Mouse (Mus musculus) ES-E14 (cell line): ENCODE results near the gene Fam178b. TPM values are rescaled to one million over a fixed set of nuclear protein-coding genes. Genes with fewer than 3 reads are reported as not detected.

Source experiments
- DNase-seq: peaks from one replicate; pipeline ENCODE4 v3.0.0-alpha.2; 2013; ENCODE audit warnings: low read depth, low spot score
- H3K27ac ChIP-seq: 2 replicates; pipeline ENCODE4 v1.5.1; 2012; ENCODE audit warnings: low read depth, mild to moderate bottlenecking, low read length, moderate library complexity, mixed read lengths; ENCODE audit not compliant: poor library complexity, insufficient read depth, severe bottlenecking
- H3K36me3 ChIP-seq: 2 replicates; pipeline ENCODE4 v1.6.1; 2012; ENCODE audit warnings: mild to moderate bottlenecking, low read length, moderate library complexity, mixed read lengths; ENCODE audit not compliant: control insufficient read depth, poor library complexity, insufficient read depth, severe bottlenecking
- H3K4me1 ChIP-seq, 2 experiments: fragments of 150-350 bp in 1 of 2; sonication (generic) in 1 of 2; 2 replicates each; pipeline ENCODE4 v1.6.1; 2012; ENCODE audit warnings: low read length in 2 of 2, mild to moderate bottlenecking in 1 of 2, mixed read lengths in 1 of 2; ENCODE audit not compliant: control insufficient read depth in 2 of 2, insufficient read depth in 2 of 2, poor library complexity in 1 of 2
- H3K4me3 ChIP-seq, 2 experiments: fragments of 150-350 bp in 1 of 2; sonication (generic) in 1 of 2; 2 replicates each; pipeline ENCODE4 v1.5.1; 2012; ENCODE audit warnings: low read length in 2 of 2, low read depth in 1 of 2, mild to moderate bottlenecking in 1 of 2, mixed read lengths in 1 of 2; ENCODE audit not compliant: insufficient read depth in 1 of 2, poor library complexity in 1 of 2, severe bottlenecking in 1 of 2
- H3K9ac ChIP-seq: 2 replicates; pipeline ENCODE4 v1.6.1; 2012; ENCODE audit warnings: low read depth, mild to moderate bottlenecking, low read length, mixed read lengths; ENCODE audit not compliant: poor library complexity, insufficient read depth, severe bottlenecking
- H3K9me3 ChIP-seq: fragments of 150-350 bp; sonication (generic); 2 replicates; pipeline ENCODE4 v1.6.1; 2012; ENCODE audit warnings: low read depth, mild to moderate bottlenecking, low read length; ENCODE audit not compliant: control insufficient read depth, insufficient read depth
- CHD2 ChIP-seq: IDR thresholded peaks from 2 replicates; pipeline ENCODE4 v1.6.1; 2014; ENCODE audit warnings: mild to moderate bottlenecking, low read depth, low read length, inconsistent platforms
- HCFC1 ChIP-seq: IDR thresholded peaks from 2 replicates; pipeline ENCODE4 v1.6.1; 2012; ENCODE audit warnings: low read length, inconsistent platforms, borderline replicate concordance; ENCODE audit not compliant: insufficient read depth
- MAFK ChIP-seq: IDR thresholded peaks from 2 replicates; pipeline ENCODE4 v1.6.1; 2014; ENCODE audit warnings: mild to moderate bottlenecking, low read depth, low read length, inconsistent platforms; ENCODE audit not compliant: insufficient read depth
- ZC3H11A ChIP-seq: IDR thresholded peaks from 2 replicates; pipeline ENCODE4 v1.6.1; 2012; ENCODE audit warnings: low read depth, mild to moderate bottlenecking, inconsistent platforms, low read length, borderline replicate concordance
- ZNF384 ChIP-seq: IDR thresholded peaks from 2 replicates; pipeline ENCODE4 v1.6.1; 2012; ENCODE audit warnings: low read depth, low read length, inconsistent platforms
- in situ Hi-C, 2 experiments: fragments of 600-800 bp; cut with MboI; formaldehyde crosslinking; loops; one replicate each; pipeline ENCODE4 v1.15.1; 2025; ENCODE audit warnings: low sequenced_read_pairs in 2 of 2, inconsistent platforms in 1 of 2; ENCODE audit not compliant: unreplicated experiment in 2 of 2
- total RNA-seq: library from RNA; depleted of rRNA; stranded (reverse); fragments of 300-350 nt; gene quantifications from 2 replicates; pipeline ENCODE4 v1.2.3, GENCODE M21; 2012

Fam178b gene
- total RNA-seq, 1 experiment = 8.0 TPM

- H3K9me3 ChIP-seq = no peaks in the 10 kb centered on the region
- no peak overlapping the region for H3K9ac ChIP-seq
- in situ Hi-C loops = no loop called here
- TF ChIP-seq MAFK = no peak
- no peak for TF ChIP-seq ZNF384
- TF ChIP-seq CHD2 = no peak
- no peak for TF ChIP-seq ZC3H11A
- TF ChIP-seq HCFC1 = no peak
- peaks cover 2 to 20% of the 10 kb centered on the region in 2 experiments; a peak in 2 of 4 replicates for H3K4me1 ChIP-seq
- DNase-seq = no peak
- no peak overlapping the region for H3K27ac ChIP-seq
- H3K4me3 ChIP-seq = no peak overlapping the region
- H3K36me3 ChIP-seq = no peaks in the 10 kb centered on the region
Observed at GRCm38 (mm10) chr1:36590664-36591063, 92.3 kb downstream of the Fam178b start.

- Histone ChIP-seq H3K9me3 (no peaks in the 10 kb centered on the region), H3K4me1 (peaks cover 2 to 16% of the 10 kb centered on the region in 2 experiments; a peak in 2 of 4 replicates), H3K36me3 (no peaks in the 10 kb centered on the region), H3K9ac (no peak overlapping the region), H3K27ac (0 out of 2 replicates have a peak overlapping the region, but pooled peaks have one; percentile 2), H3K4me3 (no peak overlapping the region)
- in situ Hi-C loops = no loop called here
- no peak for DNase-seq
- TF ChIP-seq MAFK (no peak), HCFC1 (no peak), CHD2 (no peak), ZNF384 (no peak), ZC3H11A (no peak)
Observed at GRCm38 (mm10) chr1:36589486-36589885, 93.5 kb downstream of the Fam178b start.

- TF ChIP-seq CHD2 (no peak), ZC3H11A (no peak)
- Histone ChIP-seq H3K9me3 (no peaks in the 10 kb centered on the region), H3K4me1 (peaks cover 2 to 19% of the 10 kb centered on the region in 2 experiments; a peak in 2 of 4 replicates), H3K4me3 (no peak overlapping the region), H3K9ac (no peak overlapping the region), H3K27ac (no peak overlapping the region), H3K36me3 (no peaks in the 10 kb centered on the region)
- DNase-seq = no peak
- in situ Hi-C loops = no loop called here
Observed at GRCm38 (mm10) chr1:36588476-36589450, 94.2 kb downstream of the Fam178b start.

GRCm38 (mm10) chr1:36587860-36588259 lies 95.1 kb downstream of the Fam178b start:
- Histone ChIP-seq H3K9ac (no peak overlapping the region), H3K27ac (no peak overlapping the region), H3K4me1 (peaks cover 2 to 23% of the 10 kb centered on the region in 2 experiments; a peak in 2 of 4 replicates)

More at GRCm38 (mm10) chr1:36587860-36588259, 95.1 kb downstream of the Fam178b start:
- H3K36me3 ChIP-seq = no peaks in the 10 kb centered on the region
- TF ChIP-seq ZNF384 (no peak), MAFK (no peak), CHD2 (no peak), HCFC1 (no peak)
- H3K9me3 ChIP-seq = no peaks in the 10 kb centered on the region
- DNase-seq = no peak
- no peak overlapping the region for H3K4me3 ChIP-seq
- in situ Hi-C loops = no loop called here
